Mouse (Mus musculus) layer of hippocampus, postnatal 25 days (tissue): Measurements from ENCODE around the gene Fam126a. TPM values are rescaled to one million over a fixed set of nuclear protein-coding genes. Genes with fewer than 3 reads are reported as not detected.

Source experiments
- DNase-seq, 2 experiments: peaks; one replicate each; pipeline ENCODE4 v3.0.0; 2022; ENCODE audit warnings: mixed read lengths in 2 of 2, low spot score in 1 of 2; ENCODE audit errors: extremely low spot score in 1 of 2
- total RNA-seq, 2 experiments: library from RNA; stranded (reverse); gene quantifications; 2 replicates each; pipeline ENCODE4 v1.2.3; 2021

Fam126a gene
- 10 to 100 TPM; 24.8 to 25.1 TPM for total RNA-seq

DNA sequence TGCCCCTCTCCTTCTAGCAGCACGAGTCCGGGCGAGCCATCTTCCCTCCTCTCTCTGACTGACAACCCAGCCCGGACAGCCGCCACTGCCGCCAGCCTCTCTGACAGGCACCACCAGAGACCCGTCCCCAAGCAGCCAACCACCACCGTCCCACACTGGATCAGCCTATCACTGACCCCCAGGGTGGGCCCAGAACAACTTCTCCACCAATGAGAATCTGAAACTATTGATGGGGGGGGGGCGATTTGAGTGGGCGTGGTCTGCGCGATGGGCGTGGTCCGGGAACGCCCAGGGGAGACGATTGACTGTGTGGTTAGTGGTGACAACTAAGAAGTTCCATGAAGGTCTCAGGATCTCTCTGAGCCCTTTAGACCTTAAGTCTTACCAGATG is at the start of gene Fam126a:
Gene Fam126a, minus strand, starts transcription at position 112 of the 391 bp plus-strand sequence.
- peak; percentile 82 to 86 for DNase-seq

- no peak for DNase-seq
Measured at GRCm38 (mm10) chr5:24078420-24079179, 48.1 kb upstream of the Fam126a start.

DNA sequence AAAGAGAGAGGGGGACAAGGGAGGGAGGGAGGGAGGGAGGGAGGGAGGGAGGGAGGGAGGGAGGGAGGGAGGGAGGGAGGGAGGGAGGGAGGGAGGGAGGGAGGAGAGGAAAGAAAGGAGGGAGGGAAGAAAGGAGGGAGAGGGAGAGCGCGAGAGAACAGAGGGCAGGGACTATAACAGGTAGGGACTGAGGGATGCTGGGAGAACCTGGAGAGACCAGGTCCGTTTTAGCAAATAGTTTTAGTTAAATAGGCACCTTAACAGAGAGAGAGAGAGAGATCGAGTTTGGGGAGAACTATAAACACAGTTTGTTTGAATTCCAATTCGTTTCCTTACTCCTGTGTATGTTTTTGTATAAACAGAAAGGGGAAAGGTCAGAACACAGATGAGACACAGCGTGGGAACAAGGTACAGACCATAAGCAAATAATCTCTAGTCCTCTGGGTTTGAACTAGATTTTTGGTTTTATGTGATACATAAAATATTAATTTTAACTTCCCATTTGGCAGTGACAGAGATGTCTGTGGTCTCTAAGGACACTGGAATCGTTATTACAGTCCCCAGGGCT is 47.3 kb upstream of the Fam126a start:
- no peak for DNase-seq

DNA sequence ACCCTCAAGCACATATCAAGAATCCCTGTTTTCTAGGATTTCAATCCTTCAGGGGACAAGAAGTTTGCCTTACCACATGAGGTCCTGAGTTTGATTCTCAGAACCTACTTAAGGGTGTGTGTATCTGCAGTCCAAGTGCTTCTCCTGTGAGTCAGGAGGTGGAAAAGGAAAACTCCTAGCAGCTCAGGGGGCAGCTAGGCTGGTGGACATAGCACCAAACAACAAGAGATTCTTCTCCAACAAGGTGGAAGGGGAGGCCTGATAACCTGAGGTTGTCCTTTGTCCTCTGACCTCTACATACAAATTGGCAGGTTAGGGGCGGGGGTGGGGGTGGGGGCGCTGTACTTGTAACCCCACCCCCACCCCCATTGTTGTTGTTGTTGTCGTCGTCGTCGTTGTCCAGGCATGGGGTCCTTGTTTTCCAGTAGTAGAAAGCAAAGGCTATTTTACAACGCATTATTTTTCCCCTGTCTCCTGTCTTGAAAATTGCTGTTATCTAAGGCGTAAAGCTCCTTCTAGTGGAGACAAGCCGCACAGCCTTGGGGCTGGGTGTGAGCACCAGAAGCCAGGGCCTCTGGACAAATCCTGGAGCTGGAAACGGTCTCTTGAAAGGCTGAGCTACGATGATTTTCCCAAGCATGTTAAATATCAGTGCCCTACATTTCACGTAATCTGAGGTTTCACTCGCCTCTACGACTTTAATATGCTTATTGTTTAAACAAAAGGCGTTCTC is 46.7 kb upstream of the Fam126a start:
- peak; percentile 27 to 46 for DNase-seq

GRCm38 (mm10) chr5:24072031-24072430 is 41.5 kb upstream of the Fam126a start:
- DNase-seq: no peak

DNA sequence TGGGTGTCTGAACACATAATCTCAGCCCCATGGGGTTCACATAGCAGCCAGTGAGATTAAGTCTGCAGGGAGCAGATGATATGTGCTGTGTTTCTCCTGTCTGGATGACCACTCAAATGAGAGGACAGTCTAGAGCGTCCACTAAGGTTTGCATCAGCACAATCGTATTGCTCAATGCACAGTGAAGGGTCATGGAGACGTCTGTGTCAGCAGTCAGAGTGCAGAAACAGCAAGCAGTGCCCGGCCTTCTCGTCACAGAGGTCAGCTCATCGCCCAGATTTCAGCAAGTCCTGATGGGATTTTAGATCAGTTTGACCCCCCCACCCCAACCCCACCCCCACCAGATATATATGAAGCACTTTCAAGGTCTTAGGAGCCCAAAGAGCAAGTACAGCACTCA is 38.5 kb upstream of the Fam126a start:
- DNase-seq: no peak

GRCm38 (mm10) chr5:24063545-24063944 is 33.1 kb upstream of the Fam126a start:
- no peak for DNase-seq

DNA sequence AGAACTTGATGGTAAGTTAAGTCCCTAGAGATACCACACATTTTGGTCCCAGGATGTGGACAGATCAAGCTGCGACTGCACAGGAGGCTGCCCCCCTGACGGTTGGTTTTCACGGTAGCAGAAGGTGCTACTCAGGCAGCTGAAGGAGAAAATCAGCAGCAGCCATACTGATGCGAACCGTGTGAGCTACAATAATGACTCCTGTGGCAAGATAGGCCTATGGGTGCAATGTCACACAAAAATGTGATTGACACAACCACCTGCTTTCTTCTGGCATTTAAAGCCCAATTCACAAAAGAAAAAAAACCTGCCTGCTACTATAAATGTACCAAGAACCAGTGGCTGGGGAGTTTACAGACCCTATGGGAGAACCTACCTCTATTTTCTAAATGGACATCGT is 32.5 kb upstream of the Fam126a start:
- no peak for DNase-seq

DNA sequence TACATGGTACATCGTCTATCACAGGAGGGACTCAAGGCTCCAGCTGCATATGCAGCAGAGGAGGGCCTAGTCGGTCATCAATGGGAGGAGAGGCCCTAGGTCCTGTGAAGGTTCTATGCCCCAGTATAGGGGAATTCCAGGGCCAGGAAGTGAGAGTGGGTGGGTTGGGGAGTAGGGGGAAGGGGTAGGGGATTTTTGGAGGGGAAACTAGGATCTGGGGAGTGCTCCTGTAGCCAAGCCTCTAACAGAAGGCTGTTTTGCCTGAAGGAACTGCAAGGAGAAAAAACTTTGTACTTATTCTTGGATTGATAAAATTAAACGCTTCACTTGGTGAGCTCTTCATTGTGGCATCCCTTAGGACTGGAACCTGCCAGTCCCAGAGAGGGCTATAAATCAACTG is 30.5 kb upstream of the Fam126a start:
- DNase-seq: no peak

DNA sequence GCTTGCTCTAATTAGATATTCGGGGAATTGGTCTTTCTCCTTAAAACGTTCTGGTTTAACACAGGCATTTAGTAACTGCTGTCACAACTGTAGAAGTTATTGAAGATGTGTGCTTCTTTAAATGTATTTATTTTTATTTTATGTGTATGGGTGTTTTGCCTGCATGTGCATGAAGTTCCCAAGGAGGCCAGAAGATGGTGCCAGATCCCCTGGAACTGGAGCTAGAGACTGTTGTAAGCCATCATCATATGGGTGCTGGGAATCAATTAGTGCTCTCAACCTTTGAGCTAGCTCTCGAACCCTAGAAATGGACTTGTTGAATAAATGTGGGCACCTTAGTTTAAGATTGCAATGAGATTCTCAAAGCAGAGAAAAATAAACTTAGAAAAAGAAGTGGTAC is 27.1 kb upstream of the Fam126a start:
- no peak for DNase-seq

GRCm38 (mm10) chr5:24056865-24057264 is 26.4 kb upstream of the Fam126a start:
- no peak for DNase-seq

DNA sequence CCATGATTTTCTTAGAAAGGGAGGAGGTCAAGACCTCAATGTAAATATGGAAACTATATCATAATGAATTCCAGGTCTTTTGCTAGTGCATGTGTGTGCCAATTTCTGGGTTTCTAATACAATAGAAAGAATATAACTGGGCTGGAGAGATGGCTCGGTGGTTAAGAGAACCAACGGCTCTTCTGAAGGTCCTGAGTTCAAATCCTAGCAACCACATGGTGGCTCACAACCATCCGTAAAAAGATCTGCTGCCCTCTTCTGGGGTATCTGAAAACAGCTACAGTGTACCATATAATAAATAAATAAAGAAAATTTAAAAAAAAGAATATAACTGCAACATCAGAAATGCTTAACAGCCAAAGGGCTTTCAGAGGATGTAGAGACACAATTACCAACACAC is 23.9 kb upstream of the Fam126a start:
- no peak for DNase-seq

DNA sequence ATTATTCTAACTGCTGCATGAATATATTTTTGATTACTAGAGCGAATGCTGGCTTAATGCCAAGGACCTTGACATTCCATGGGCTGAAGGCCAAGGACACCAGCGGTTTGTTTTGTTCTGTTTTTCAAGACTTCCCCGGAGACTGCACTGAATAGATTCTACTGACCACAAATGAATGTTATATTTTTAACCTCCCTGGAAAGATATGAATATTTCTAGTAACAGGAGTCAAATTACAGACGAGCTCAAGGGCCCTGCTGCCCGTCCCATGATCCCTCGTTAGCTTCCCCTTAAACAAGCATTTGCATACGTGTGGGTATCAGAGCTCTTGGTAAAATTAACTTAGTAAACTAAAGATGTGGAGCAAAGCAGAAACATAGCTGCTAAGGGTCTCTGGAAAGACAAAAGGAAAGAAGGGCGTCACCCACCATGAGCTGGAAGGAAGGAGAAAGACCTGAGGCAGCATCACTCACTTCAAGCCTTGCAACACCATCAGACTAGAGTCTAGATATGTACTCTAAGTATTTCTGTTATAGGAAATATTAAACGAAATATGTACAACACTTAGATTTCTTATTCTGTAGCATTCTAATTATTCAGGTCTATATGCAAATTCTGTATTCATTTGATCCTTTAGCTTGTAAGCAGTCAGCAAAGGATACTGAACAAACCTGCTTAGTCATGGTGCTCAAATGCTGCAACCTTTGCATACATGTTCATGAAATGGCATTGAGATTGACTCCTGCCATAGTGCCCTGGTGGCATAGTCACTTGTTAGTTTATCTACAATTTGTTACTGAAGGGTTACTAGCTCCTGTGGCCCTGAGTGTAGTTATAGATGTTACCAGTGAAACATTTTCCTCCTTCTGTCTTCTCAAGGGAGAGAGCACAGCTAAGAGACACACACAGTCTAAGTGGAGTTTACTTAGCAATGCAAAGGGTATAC is 23.0 kb upstream of the Fam126a start:
- no peak for DNase-seq

- no peak for DNase-seq
Measured at GRCm38 (mm10) chr5:24051755-24052675, 21.5 kb upstream of the Fam126a start.

GRCm38 (mm10) chr5:24047821-24048220 is 17.3 kb upstream of the Fam126a start:
- no peak for DNase-seq

GRCm38 (mm10) chr5:24047001-24047400 is 16.5 kb upstream of the Fam126a start:
- DNase-seq: no peak

- DNase-seq: peak in 1 of 2 experiments; percentile 41
Measured at GRCm38 (mm10) chr5:24045998-24046631, 15.6 kb upstream of the Fam126a start.

DNA sequence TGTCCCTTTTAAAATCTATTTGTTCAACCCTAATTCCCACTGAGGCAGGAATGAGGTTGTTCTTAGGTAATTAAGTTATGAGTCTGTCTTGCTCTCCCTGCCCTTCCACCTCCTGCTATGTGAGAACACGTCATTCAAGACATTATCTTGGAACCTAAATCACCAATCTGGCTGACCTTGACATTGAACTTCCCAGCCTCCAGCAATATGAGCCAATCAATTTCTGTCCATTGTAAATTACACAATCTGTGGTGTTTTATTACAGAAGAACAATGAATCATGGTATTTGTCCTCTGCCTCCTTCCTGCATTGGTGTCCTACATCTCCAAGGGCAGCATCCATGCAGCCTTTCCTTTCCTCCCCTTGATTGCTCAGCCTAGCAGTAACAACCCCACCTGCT is 13.9 kb upstream of the Fam126a start:
- DNase-seq: no peak

- no peak for DNase-seq
Measured at GRCm38 (mm10) chr5:24043367-24043766, 12.9 kb upstream of the Fam126a start.
